Mouse (Mus musculus) kidney, postnatal 4 days (tissue): Measurements from ENCODE around the gene Bola3.

ENCODE experiments used
- DNase-seq, 2 experiments: peaks; one replicate each; pipeline ENCODE4 v3.0.0; 2021; ENCODE audit warnings: mixed read lengths in 2 of 2

Bola3 gene

DNA sequence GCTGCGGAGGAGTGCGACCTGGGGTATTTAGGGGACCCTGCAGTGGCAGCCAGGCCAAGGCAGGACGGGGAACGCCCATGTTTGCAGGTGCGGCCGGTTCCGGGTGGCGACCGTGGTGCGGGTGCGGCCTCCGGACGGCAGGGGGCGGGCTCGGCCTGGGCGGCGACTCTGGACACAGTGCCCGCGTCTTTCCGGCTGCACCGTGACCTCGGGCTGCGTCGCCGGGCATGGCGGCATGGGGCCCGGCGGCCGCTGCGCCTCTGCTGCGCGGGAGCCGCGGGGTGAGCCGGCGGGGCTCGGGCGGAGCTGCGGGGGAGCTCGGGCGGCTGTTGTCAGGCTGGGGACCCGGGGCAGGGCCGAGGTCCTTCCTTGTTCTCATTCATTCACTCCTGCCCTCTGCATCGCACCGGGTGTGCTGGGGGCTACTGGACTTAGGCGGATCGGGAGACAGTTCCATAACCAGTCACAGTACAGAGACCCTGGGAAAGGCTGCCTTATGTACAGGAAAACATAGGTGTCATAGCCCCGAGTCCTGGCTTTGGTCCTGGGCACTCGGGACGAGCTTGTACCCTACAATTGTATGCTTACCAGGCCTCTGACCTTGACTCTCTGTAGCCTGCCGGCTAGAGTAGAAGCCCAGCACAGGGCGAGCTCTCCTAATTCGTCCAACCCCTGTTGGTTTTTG, 469 bp downstream of the Bola3 start:
- DNase-seq, result peak; percentile 95 to 96

DNA sequence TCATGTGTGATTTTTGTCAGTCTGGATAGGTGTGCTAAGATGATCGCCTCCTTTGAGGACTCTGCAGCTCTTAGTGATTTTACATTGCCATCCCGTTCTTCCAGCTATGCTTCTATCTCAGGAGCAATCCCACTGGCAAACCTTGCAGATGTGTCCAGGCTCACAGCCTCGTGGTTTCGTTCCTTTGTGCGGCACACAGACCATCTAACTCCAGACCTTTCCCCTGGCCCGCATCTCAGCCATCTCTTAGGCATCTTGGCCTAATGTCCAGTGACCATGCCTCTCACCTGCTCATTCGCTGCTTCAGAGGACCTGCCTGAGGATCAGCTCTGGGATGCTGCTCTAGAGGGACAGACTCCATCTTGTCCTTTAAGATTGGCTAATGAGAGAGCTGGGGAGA, 1.2 kb downstream of the Bola3 start:
- DNase-seq, result no peak

DNA sequence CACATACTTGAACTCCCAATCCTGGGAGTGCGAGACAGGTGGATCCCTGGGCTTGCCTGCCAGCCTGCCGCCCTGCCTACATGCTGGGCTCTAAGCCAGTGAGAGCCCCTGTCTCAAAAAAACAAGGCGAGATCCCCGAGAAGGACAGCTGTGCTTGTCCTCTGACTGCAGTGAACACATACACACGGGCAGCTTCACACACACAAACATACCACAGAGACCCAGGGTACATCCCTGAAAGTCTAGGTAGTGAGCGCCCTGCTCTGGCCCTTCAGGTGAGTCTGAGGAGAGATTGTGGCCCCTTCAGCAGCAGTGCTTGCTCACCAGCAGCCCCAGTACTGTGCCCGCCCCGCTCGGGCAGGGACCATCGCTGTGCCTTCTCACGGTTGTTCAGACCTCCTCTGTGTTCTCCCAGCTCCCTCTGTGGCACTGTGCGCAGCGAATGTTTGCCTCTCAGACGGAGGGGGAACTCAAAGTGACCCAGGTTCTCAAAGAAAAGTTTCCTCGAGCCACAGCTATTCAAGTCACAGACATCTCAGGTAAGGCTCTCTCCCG, 2.0 kb downstream of the Bola3 start:
- DNase-seq, result no peak

DNA sequence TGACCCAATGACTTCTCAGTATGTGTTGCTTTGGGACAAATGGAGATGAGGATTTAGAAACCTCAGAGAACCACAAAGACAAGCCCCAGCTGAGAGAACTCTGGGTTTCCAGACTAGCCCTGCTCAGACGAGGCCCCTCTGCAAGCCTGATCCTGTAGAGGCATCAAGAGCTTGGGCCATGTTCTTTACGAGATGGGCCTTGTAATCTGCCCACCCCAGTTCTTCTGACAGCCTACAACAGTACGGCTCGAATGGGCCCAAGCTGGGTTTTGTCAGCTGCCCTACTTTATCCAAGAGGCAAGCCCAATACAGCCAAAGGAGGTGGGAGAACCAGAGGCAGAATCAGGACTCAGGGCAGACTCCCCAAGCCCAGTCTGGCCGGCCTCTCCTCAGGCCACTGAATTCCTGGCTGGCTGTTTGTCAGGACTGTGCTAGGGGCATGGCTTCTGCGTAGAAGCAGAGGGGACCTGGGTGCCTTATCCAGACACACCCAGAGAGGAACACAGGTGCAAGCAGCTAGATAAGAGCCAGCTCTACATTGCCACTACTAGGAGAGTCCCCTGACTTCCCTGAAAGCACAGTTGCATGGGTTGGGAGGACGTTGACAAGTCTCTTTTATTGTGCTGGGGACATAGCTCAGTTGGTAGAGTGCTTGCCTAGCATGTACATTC, 2.7 kb downstream of the Bola3 start:
- DNase-seq, result no peak

DNA sequence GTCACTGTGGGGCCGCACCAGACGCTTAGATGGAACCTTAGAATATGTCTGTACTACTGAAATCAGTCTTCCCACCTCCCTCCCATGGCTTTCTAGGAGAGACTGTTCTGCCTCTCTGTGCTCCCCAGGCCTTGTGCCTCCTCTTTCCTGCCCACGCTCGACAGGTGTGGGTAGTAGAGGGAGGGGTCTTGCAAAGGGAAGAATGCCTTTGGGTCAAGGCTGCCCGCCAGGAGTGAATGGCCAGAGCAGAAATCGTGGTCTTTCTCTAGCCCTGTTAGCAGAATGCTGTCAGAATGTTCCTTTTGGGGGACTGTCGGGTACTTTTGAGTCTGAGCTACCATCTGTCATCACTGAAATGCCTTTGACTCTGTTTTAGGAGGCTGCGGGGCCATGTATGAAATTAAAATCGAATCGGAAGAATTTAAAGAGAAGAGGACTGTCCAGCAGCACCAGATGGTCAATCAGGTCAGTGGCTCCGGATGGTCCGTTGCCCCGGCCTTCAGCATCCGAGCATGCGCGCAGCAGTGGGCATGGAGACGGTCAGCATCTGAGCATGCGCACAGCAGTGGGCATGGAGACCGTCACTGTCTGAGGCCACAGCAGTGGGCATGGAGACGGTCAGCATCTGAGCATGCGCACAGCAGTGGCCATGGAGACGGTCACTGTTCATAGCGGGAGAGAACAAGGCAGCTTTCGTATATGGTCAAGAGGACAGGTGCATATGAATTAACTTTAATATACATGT, 3.9 kb downstream of the Bola3 start:
- DNase-seq, result no peak

DNA sequence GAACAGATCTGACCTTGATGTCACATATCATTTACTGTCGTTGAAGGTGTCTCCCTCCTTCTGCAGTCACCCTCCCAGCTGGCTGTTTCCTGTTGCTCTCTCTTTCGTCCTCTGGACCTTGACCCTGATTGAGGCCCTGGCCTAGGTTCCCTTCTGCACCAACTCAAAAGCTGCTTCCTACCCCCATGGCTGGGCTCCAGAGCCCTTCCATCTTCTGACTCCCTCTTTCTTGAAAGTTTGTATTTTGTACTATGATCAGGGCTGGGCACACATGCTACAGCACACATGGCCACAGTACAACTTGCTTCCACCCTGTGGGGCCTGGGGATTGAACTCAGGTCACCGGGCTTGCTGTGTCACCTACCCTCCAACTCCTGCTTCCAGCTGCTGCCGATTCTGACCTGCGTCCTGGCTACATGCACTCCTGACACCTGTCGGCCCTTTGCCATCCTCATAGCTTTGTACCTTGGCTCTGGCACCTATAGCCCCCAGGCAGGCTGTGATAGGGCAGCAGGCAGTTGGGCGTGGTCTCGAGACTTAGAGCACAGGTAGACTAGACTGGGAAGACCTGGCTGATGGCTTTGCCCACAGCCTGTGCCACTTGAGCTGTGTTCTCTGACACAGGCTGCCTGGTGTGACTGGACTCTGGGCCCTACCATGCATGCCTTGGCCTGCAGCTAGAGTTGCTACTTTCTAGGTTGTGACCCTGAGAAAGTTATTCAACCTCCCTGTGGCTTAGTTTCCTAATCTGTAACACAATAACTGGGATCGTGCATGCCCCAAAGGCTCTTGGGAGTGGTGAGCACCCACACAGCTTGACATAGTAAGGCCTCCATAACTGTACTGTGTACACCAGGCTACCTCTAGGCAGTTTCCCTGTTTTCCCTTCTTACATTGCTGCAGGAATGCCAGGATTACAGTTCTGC, 6.2 kb downstream of the Bola3 start:
- no peak for DNase-seq

DNA sequence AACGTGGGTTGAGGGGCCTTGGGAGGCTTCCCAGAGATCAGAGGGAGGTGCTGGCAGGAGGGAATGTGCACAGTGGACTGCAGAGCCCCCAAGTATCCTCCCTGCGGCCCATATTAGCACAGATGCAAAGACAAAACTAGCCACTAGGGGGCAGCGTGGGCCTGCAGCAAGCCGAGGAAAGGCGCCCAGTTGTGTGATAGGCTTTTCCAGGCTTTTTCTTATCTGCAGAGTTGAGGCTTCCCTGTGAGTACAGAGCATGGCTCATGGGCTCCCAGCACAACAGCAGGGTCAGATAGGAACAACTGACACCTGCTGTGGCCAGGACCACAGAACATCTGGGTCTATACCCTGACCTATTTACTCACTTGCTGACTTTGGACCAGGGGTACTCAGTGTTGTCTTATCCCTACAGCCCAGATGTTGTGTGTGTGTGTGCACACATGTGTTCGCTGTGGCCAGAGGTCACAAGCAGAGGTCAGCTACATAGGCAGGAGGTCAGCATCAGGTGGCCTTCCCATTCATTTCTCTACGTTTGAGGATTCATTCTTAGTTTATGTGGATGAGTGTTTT, 7.7 kb downstream of the Bola3 start:
- DNase-seq, result peak; percentile 91

DNA sequence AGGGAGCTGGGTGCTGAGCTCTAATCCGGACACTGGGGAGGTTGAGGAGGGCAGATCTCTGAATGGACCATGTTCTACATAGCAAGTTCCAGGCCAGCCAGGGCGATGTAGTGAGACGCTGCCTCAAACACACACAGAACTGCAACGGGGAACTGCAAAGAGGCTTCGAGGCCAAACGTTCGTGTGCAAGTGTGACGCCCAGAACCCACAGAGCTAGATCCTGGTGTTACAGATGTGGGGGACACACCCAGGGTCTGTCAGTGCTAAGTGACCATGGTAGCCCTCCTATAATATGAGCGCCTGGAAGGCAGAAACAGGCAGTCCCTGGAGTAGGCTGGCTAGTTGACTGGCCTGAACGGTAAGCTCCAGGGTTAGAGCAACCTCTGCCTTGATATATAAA, 8.5 kb downstream of the Bola3 start:
- DNase-seq, result no peak

DNA sequence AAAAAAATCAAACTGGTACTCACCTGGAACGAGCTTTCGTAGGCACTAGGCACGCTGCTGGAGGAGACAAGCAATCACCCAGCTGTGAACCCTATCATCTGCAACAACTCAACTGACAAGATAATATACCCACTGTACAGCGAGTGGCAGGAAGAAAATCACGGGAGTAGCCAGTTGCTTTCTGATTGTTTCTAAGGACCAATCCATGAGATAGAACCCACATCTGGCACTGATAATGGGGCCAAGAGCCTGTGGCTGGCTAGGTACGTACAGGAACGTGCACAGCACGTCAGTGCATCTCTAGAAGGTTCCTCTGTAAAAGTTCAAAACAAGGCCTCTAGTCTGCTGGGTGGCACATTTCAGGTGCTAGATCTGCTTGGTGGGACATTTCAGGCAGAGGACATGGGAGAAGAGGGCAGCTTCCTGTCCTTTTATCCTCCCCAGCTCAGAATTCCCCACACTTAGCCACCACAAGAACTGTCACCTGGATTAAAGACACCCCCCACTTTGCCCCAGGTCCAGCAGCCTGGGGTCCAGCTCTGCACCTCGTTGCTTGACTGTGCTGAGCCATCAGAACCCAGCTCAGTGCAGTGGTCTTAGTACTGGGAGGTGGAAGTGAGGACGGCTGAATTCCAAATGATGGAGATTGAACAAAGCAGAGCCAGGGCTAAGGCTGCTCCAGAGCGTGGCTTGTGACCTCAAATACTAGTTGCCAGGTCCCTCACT, 12.7 kb downstream of the Bola3 start:
- no peak for DNase-seq

DNA sequence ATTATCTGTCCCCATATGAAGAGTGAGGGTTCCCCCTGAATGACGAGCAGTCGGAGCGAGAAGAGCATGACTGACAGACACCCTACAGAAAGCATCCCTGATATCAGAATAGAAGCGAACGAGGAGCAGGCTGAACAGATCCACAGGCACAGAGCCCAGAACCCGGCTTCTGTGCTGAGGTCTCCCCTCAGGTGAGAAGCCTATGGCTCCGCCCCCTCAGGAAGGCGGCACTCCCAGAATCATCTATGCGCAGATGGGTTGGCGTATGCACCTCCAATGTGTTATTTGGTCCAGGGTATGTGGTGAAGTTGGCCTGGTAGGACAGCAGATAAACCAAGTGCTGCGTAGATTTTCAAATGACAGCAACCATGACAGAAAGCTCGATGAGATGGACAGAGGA, 14.1 kb downstream of the Bola3 start:
- no peak for DNase-seq

DNA sequence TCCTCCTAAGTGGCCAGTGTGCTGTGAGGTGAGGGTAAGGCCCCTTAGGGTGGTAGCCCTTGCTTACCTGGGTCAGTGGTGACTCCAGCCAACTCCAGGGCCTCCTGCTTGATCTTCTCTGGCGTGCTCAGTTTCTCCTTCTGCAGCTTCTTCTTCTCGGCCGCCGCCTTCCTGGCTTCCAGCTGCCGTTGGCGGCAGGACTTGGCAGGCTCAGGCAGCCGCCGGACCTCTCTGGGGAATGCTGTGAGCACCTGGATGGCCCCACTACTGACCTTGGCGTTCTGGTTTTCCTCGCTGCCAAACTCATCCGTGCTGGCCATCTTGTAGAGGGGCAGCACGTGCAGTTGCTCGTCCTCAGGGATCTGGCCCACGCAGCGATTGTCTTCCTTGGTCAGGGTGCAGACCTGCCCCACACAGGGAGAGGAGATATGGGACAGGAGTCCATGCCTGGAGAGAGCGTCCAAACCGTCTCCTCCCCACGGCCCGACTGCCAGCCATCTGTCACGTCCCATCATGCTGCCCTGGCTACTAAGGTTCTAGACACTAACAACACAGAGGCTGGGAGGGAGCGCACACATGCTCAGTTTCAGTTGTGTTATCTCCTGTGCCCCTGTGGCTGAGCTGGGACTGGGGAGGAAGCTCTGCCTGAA, 21.5 kb downstream of the Bola3 start:
- no peak for DNase-seq

DNA sequence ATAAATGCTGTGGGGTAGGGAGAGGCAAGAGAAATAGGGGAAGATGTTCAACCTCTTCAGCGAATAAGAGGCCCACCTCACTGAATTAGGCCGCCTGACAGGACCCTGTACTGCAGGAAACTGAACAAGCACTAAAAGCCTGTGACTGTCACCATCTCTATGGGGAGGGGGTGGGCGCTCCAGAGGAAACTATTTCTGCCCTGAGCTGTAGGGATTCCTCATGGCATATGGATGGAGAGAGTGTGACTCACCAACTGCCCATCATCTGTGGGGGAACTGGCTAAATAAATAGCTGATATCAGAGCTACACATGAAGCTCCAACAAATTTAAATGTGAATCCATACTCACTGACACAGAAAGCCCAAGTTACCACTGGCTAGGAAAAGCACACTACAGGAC, 22.4 kb downstream of the Bola3 start:
- DNase-seq, result no peak

DNA sequence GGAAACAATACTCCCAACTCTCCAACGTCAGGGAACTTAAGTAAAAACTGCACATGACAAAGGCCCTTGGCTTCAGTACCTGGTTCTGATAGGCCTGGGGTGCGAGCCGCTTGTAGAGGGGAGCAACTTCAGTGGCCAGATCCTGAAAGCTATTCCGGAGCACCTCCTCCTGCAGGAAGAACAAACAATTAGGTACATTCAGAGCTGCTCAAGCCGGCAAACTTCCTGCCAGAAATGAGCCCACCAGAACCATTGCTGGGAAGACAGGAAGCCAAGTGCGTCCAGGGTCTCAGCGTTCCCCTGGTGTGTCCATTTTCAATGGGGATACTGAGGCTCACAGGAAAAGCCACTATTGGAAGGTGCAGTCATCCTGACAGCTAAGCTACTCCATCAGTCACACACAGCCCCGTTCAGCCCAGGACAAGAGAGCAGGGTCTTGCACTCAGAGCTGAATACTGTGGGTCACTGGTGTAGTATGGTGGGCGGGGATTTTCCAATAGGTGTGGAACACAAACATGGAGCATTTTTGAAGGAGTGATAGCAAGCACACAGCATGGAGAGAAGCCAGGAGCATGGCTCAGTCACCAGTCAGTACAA, 24.9 kb downstream of the Bola3 start:
- DNase-seq, result no peak

DNA sequence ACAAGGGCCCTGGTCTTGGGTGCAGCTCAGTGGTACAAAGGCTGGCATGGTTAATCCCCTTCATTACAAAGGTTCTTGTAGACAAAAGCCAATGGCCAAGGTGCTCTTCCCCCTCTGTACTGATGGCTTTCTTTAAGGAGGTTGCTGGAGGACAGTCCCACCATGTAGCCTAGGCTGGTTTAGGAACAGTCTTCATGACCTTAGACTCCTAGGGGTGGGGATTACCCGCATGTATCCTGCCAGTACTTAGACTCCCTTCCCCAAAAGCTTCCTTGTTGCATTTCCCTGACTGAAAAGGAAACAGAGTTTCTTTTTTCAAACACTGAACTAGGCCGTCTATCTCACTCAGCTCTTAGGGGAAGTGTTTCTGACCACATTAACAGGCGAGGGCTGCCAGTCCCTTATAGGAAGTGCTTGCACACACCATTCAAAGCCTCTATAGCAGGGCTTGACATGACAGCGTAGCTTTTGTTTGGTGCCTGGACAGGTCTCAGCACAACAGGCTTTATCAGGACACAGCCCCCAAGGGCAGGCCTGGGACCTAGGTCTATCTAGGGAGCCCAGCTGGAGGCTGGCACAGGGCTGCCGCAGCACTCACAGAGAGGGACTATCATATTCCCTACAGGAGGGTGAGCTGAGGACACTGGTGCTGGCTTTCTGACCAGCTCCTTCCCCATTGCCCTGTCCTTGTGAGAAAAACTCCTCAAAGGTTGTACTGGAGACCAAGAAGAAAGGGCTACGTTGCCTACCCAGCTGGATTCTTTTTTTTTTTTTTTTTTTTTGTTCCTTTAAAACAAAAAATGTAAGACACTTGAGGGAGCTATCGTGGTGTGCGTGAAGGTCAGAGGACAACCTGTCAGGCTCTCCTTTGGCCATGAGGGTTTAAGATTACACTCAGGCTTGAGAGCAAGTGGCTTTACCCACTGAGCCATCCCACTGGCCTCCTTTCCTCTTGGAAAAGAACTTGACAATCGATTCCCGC, 32.9 kb downstream of the Bola3 start:
- DNase-seq, result no peak

DNA sequence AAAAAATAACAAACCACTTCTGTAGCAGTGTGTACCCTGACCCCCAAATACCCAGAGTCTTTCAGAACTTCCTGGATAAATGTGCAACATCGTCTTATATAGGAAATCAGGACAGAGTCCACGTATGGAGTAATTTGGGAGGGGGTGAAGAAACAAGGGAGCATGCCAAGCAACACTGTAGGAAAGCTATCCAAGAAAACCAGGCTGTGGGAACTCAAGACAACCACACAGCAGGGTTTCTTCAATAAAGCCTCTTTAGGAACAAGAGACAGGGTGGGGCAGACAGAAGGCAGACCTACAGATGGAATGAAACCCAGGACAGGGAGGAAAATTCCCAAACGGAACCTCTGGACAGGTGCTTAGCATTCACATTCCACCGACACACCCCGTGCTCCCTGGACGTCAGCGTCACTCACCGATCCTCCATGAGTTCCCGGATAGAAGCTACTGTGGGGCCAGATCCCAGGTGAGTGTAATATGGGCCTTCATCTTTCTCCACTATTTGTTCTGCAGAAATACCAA, 36.7 kb downstream of the Bola3 start:
- no peak for DNase-seq

DNA sequence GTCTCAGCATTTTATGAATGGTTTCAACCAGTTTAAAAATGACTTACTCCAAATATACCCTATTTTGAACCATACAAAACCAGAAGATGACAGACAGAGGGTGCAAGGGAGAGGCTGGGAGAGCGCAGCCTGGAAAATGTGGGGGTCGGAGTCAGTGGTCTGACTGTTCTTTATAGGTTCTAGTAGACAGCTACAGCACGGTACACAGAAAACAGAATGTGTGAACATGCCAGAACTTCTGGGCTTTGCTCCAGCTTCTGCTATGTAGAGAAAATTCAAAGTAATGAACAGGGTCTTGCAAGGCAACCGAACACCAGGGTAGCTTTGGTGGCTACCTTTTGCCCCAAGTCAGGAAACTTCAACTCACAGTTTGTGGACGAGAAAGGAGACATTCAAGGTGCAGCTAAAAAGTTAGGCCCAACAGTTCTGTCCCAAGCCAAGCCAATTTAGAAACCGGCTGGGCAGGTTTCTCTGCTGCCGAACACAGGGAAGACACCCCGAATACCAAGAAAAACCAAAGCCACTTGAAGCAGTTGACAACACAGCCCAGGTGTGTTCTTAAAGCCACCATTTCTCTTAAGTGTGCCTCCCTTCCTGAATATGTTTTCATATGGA, 43.3 kb downstream of the Bola3 start:
- no peak for DNase-seq

DNA sequence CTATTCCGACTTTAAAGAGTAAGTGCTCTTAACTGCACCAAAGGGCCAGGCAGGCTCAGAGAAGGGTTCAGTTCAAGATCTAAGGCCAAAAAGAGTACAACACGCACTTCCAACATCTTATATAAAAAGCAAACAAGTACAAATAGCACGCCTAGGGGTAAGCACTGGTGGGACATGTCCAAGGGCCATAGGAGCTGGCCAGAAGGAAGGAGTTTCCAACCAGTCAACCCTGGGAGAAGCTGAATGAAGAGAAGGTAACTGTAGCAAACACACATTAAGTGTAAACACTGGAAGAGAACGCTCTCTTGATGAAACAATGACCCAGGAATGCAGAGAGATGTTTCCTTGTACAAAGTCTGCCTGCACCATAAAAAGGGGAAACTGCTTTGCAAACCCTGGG, 45.2 kb downstream of the Bola3 start:
- no peak for DNase-seq

DNA sequence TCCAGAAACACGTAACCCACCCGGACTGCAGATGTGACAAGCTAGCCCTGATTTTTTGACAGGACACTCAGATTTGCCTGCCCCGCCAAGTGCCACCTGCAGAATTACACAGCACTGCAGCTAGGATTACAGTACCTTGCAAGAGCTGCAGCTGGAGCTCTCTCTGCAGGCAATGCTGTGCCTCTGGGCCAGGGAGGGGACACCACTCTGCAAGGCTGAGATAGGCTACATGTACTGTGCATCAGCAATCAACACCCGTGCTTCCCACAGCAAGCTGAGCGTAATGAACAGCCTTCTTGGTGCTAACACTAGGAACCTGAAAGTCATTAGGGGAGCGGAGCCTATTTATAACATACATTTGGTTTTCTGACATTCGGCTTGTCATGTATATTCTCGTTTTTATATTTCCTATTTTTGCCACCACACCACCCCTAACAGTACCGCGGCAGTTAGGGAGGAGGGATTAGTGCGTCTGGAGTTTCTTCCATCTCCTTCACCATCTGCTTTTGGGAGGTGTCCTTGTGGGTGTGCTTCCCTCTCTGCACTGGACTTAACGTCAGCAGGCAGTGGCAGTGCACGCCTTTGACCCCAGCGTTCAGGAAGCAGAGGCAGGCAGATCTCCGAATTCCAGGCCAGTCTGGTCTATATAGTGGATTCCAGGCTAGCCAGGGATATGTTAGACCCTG, 46.7 kb downstream of the Bola3 start:
- no peak for DNase-seq
